Mouse (Mus musculus) neural tube, embryonic 10.5 days (tissue): ENCODE measurements at regions not wholly inside any gene's neighbourhood (a gene's known extent, or its start where the extent isn't known, plus 50 kb on each side); places are given as distances from the start of the nearest gene placed in this dataset.
"Not testable (repeated sequence)": the region's sequence is repeated elsewhere in the genome, so short reads cannot be mapped to it uniquely, and the experiment has no call there.

ENCODE experiments used
- DNase-seq: peaks from one replicate; pipeline ENCODE4 v3.0.0-alpha.2; 2017; ENCODE audit warnings: low spot score; ENCODE audit errors: extremely low spot score

DNA sequence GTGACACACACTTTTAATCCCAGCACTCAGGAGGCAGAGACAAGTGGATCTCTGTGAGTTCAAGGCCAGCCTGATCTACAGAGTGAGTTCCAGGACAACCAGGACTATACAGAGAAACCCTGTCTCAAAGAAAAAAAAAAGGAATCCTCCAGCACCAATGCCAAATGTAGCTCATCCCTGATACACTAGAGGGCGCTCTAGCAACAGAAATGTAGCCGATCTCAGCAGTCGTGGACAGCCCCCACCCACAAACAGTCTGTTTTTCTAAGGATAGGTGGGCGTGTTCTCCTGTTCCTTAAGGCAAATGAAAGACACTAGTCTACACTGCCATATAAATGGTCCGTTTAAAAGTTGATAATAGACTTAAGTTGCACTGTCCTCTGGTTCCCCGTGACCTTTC is 2447.9 kb upstream of the Gm8797 start:
- DNase-seq, result not testable (repeated sequence)

GRCm38 (mm10) chr3:3308461-3308860 is 2442.1 kb upstream of the Gm8797 start:
- DNase-seq, result no peak

DNA sequence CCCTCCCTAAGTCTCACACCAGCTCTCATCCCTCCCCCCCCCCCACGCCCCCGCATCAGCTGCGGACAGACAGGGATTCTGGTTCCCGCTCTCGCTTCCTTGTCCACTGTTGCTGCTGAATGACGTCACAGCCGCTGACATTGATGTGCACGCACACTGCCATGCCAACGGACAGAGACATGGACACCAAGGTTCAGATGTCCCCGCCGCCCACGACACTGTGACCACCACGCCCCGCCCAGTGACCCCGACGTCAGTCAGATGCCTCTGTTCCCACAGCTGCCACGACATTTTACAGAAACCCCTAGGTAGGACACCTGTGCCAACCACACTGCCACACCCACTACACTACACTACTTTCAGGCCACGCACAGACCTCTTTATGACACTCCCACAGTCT is 2441.6 kb upstream of the Gm8797 start:
- no peak for DNase-seq

GRCm38 (mm10) chr3:3310811-3311210 is 2439.8 kb upstream of the Gm8797 start:
- DNase-seq, result no peak

- no peak for DNase-seq
These were observed 2401.0 kb upstream of the Gm8797 start for GRCm38 (mm10) chr3:3349634-3350033.

- not testable (repeated sequence) for DNase-seq
These were observed 2379.7 kb upstream of the Gm8797 start for GRCm38 (mm10) chr3:3370859-3371258.

DNA sequence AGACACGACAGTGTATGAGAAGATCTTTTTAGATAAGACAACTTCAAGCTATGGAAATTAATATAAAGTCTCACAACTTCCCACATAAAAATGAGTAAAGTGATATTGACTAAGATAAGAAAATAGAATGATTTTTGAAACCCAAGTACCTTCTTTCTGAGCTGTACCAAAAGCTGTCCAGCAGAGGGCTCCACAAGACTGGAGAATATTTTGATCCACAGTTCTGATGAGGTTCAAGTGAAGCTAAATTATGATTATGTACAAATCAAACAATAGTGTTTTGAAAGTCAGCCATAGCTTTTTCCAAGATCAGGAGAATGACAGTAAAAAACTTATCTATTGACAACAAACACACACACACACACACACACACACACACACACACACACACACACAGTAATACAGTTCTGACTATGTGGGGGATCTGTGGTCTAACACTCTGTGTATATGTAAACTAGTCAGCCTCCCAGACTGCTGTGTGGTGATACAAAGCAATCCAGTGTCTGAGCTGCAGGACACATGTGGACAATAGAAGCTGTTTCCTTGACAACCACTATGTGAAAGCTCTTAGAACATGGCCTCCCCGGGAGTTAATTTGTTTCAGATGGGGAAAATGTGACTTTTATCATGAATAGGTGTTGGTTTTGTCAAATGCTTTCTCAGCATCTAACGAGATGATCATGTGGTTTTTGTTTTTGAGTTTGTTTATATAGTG is 2362.4 kb upstream of the Gm8797 start:
- peak; percentile 24 for DNase-seq
